Mouse (Mus musculus) E14TG2a.4 (cell line): ENCODE data around the gene Sept1.

Source experiments
- H3K27me3 ChIP-seq: 2 replicates; pipeline ENCODE4 v1.6.1; 2014; ENCODE audit warnings: low read length, control low read depth; ENCODE audit not compliant: insufficient read depth
- H3K36me3 ChIP-seq: 2 replicates; pipeline ENCODE4 v1.6.1; 2014; ENCODE audit warnings: low read length, control low read depth; ENCODE audit not compliant: insufficient read depth
- H3K4me1 ChIP-seq: replicated peaks from 2 replicates; pipeline ENCODE4 v1.6.1; 2014; ENCODE audit warnings: low read depth, low read length, control low read depth
- H3K4me3 ChIP-seq: replicated peaks from 2 replicates; pipeline ENCODE4 v1.5.1; 2014; ENCODE audit warnings: mild to moderate bottlenecking, low read length
- H3K9me3 ChIP-seq: 2 replicates; pipeline ENCODE4 v1.6.1; 2014; ENCODE audit warnings: low read length, control low read depth
- CTCF ChIP-seq: conservative IDR thresholded peaks from 2 replicates; pipeline ENCODE4 v1.5.1; 2014; ENCODE audit warnings: low read length
- NANOG ChIP-seq: IDR thresholded peaks from 2 replicates; pipeline ENCODE4 v1.6.1; 2014; ENCODE audit warnings: borderline replicate concordance, low read length, mixed read lengths
- POU5F1 ChIP-seq: IDR thresholded peaks from 2 replicates; pipeline ENCODE4 v1.6.1; 2014; ENCODE audit warnings: low read length, borderline replicate concordance

Gene Sept1

GRCm38 (mm10) chr7:127228615-127229303 lies 4.2 kb downstream of the Sept1 start:
- Histone ChIP-seq H3K27me3 (no peaks in the 10 kb centered on the region), H3K4me1 (peaks cover 78% of the 10 kb centered on the region), H3K9me3 (0 out of 2 replicates have a peak, but pooled peaks cover 3% of the 10 kb centered on the region), H3K36me3 (peaks cover 33% of the 10 kb centered on the region), H3K4me3 (0 out of 2 replicates have a peak overlapping the region, but pooled peaks have one; percentile 95)
- TF ChIP-seq CTCF (peak; percentile 59), POU5F1 (no peak), NANOG (no peak)

- H3K9me3 ChIP-seq: 0 out of 2 replicates have a peak, but pooled peaks cover 8% of the 10 kb centered on the region
- peaks cover 94% of the 10 kb centered on the region for H3K4me1 ChIP-seq
- H3K27me3 ChIP-seq: no peaks in the 10 kb centered on the region
- H3K36me3 ChIP-seq: peaks cover 31% of the 10 kb centered on the region
- TF ChIP-seq NANOG (peak; percentile 82), POU5F1 (no peak), CTCF (no peak)
- H3K4me3 ChIP-seq: peak overlapping the region; percentile 45
Observed at GRCm38 (mm10) chr7:127225147-127225995, 7.6 kb downstream of the Sept1 start.

- Histone ChIP-seq H3K4me1 (peaks cover 94% of the 10 kb centered on the region), H3K36me3 (peaks cover 23% of the 10 kb centered on the region), H3K4me3 (peak overlapping the region; percentile 28), H3K27me3 (no peaks in the 10 kb centered on the region), H3K9me3 (0 out of 2 replicates have a peak, but pooled peaks cover 8% of the 10 kb centered on the region)
- TF ChIP-seq CTCF (no peak), POU5F1 (no peak), NANOG (no peak)
Observed at GRCm38 (mm10) chr7:127224616-127225015, 8.3 kb downstream of the Sept1 start.

- TF ChIP-seq NANOG (peak; percentile 3; the same call in 1 of the 2 replicates), CTCF (no peak)
- H3K9me3 ChIP-seq: 0 out of 2 replicates have a peak, but pooled peaks cover 8% of the 10 kb centered on the region
- H3K27me3 ChIP-seq: no peaks in the 10 kb centered on the region
- H3K4me1 ChIP-seq: peaks cover 94% of the 10 kb centered on the region
- H3K4me3 ChIP-seq: peak overlapping the region; percentile 43
- H3K36me3 ChIP-seq: peaks cover 17% of the 10 kb centered on the region; the same call in 1 of the 2 replicates
Observed at GRCm38 (mm10) chr7:127223515-127224478, 9.1 kb downstream of the Sept1 start.

- H3K9me3 ChIP-seq: 0 out of 2 replicates have a peak, but pooled peaks cover 8% of the 10 kb centered on the region
- no peak for TF ChIP-seq NANOG
- no peak for TF ChIP-seq POU5F1
- TF ChIP-seq CTCF: no peak
- no peaks in the 10 kb centered on the region for H3K27me3 ChIP-seq
- H3K36me3 ChIP-seq: peaks cover 17% of the 10 kb centered on the region; the same call in 1 of the 2 replicates
- H3K4me3 ChIP-seq: peak overlapping the region; percentile 43
- H3K4me1 ChIP-seq: peaks cover 94% of the 10 kb centered on the region
Observed at GRCm38 (mm10) chr7:127223106-127223505, 9.8 kb downstream of the Sept1 start.

GRCm38 (mm10) chr7:127220440-127220839 lies 12.5 kb downstream of the Sept1 start:
- Histone ChIP-seq H3K9me3 (0 out of 2 replicates have a peak, but pooled peaks cover 8% of the 10 kb centered on the region), H3K4me3 (no peak overlapping the region), H3K27me3 (no peaks in the 10 kb centered on the region), H3K4me1 (peaks cover 94% of the 10 kb centered on the region), H3K36me3 (peaks cover 26% of the 10 kb centered on the region)
- TF ChIP-seq NANOG: no peak

- H3K27me3 ChIP-seq: no peaks in the 10 kb centered on the region
- H3K4me1 ChIP-seq: peaks cover 95% of the 10 kb centered on the region
- TF ChIP-seq NANOG: no peak
- TF ChIP-seq CTCF: no peak
- TF ChIP-seq POU5F1: no peak
- 0 out of 2 replicates have a peak, but pooled peaks cover 5% of the 10 kb centered on the region for H3K9me3 ChIP-seq
- H3K36me3 ChIP-seq: peaks cover 43% of the 10 kb centered on the region
- H3K4me3 ChIP-seq: peak overlapping the region; percentile 79
Observed at GRCm38 (mm10) chr7:127218670-127219069, 14.3 kb downstream of the Sept1 start.
